Mouse (Mus musculus) E14TG2a.4 (cell line): Measurements from ENCODE around the gene Cdk18.

Experiments
- CTCF ChIP-seq: conservative IDR thresholded peaks from 2 replicates; pipeline ENCODE4 v1.5.1; 2014; ENCODE audit warnings: low read length
- NANOG ChIP-seq: IDR thresholded peaks from 2 replicates; pipeline ENCODE4 v1.6.1; 2014; ENCODE audit warnings: borderline replicate concordance, low read length, mixed read lengths
- POU5F1 ChIP-seq: IDR thresholded peaks from 2 replicates; pipeline ENCODE4 v1.6.1; 2014; ENCODE audit warnings: low read length, borderline replicate concordance

GRCm38 (mm10) chr1:132171619-132172018 is 32.1 kb upstream of the Cdk18 start:
- TF ChIP-seq CTCF: no peak
- TF ChIP-seq POU5F1: no peak
- TF ChIP-seq NANOG: no peak
